Mouse (Mus musculus) embryonic facial prominence, embryonic 14.5 days (tissue): ENCODE results near the gene Pdss2. TPM values are rescaled to one million over a fixed set of nuclear protein-coding genes. Genes with fewer than 3 reads are reported as not detected.

Experiments used
- ATAC-seq: fragments of 200-750 bp; cut with Nextera tagmentation; 2 replicates; pipeline ENCODE4 v1.8.0; 2017; ENCODE audit warnings: low read depth, moderate number of reproducible peaks, moderate TSS enrichment
- DNase-seq: peaks from one replicate; pipeline ENCODE4 v3.0.0-alpha.2; 2015; ENCODE audit warnings: low spot score
- H3K27ac ChIP-seq: fragments of 300-500 bp; sonication (generic); replicated peaks from 2 replicates; pipeline ENCODE4 v1.5.1; 2014; ENCODE audit warnings: low read depth, mild to moderate bottlenecking, low read length, moderate library complexity
- H3K27me3 ChIP-seq: fragments of 300-500 bp; sonication (generic); replicated peaks from 2 replicates; pipeline ENCODE4 v1.6.1; 2014; ENCODE audit warnings: low read length; ENCODE audit not compliant: control insufficient read depth, insufficient read depth
- H3K36me3 ChIP-seq: fragments of 300-500 bp; sonication (generic); 2 replicates; pipeline ENCODE4 v1.6.1; 2014; ENCODE audit warnings: low read length, mixed read lengths; ENCODE audit not compliant: control insufficient read depth, insufficient read depth
- H3K4me1 ChIP-seq: fragments of 300-500 bp; sonication (generic); 2 replicates; pipeline ENCODE4 v1.6.1; 2014; ENCODE audit warnings: antibody characterized with exemption, low read length; ENCODE audit not compliant: control insufficient read depth, insufficient read depth
- H3K4me2 ChIP-seq: fragments of 300-500 bp; sonication (generic); 2 replicates; pipeline ENCODE4 v1.6.1; 2014; ENCODE audit warnings: low read depth, mild to moderate bottlenecking, low read length, moderate library complexity, mixed read lengths
- H3K4me3 ChIP-seq: fragments of 300-500 bp; sonication (generic); 2 replicates; pipeline ENCODE4 v1.5.1; 2014; ENCODE audit warnings: low read depth, mild to moderate bottlenecking, low read length
- H3K9ac ChIP-seq: fragments of 300-500 bp; sonication (generic); 2 replicates; pipeline ENCODE4 v1.6.1; 2014; ENCODE audit warnings: low read depth, mild to moderate bottlenecking, low read length, moderate library complexity, mixed read lengths
- H3K9me3 ChIP-seq: fragments of 300-500 bp; sonication (generic); 2 replicates; pipeline ENCODE4 v1.6.1; 2016; ENCODE audit warnings: low read length; ENCODE audit not compliant: control insufficient read depth
- WGBS: fragments of 180-500 bp; shearing (Covaris S2); extraction: QIAGEN DNeasy Blood & Tissue Kit; methylation state at CpG from one replicate; pipeline ENCODE4 v1.1.7; 2014; 5-methylcytosine and 5-hydroxymethylcytosine counted together
- polyA plus RNA-seq: library from polyadenylated mRNA; unstranded; fragments of >200 nt; fragmentation: Nextera tagmentation; extraction: Ambion mirVana; gene quantifications from 2 replicates; pipeline ENCODE4 v1.2.1, GENCODE M21; 2014

The Pdss2 gene
- 8.6 and 9.5 TPM in 2 replicates for polyA plus RNA-seq

- peak within 1 kb of the TSS; percentile 95 for H3K27ac ChIP-seq
- DNase-seq, result peak; percentile 99
- H3K4me2 ChIP-seq, result peak within 1 kb of the TSS; percentile 72
- no peaks in the 10 kb centered on the region for H3K36me3 ChIP-seq
- H3K9me3 ChIP-seq, result no peaks in the 10 kb centered on the region
- H3K4me3 ChIP-seq, result peak within 1 kb of the TSS; percentile 94
- peaks cover 4% of the 10 kb centered on the region; the same call in 1 of the 2 replicates for H3K4me1 ChIP-seq
- peak; percentile 98 for ATAC-seq
- no peaks in the 10 kb centered on the region for H3K27me3 ChIP-seq
- under 1% methylated on average over 40 of the region's 50 CpGs for WGBS
- peak within 1 kb of the TSS; percentile 87 for H3K9ac ChIP-seq
Measured at GRCm38 (mm10) chr10:43220910-43221625, at the start of gene Pdss2. Pdss2 (plus strand) TSS chr10:43221486.

- DNase-seq, result peak; percentile 63
- Histone ChIP-seq H3K27ac (peak overlapping the region; percentile 84), H3K36me3 (no peaks in the 10 kb centered on the region), H3K4me2 (peak overlapping the region; percentile 76), H3K4me1 (peaks cover 25% of the 10 kb centered on the region), H3K9me3 (no peaks in the 10 kb centered on the region), H3K4me3 (peak overlapping the region; percentile 85), H3K9ac (peak overlapping the region; percentile 87; the same call in 1 of the 2 replicates), H3K27me3 (peaks cover 4% of the 10 kb centered on the region; the same call in 1 of the 2 replicates)
- no peak for ATAC-seq
- 3% methylated on average over 7 of the region's 7 CpGs for WGBS
Measured at GRCm38 (mm10) chr10:43172066-43172465, 49.2 kb upstream of the Pdss2 start.

- peak overlapping the region; percentile 76 for H3K4me2 ChIP-seq
- 3% methylated on average over 8 of the region's 8 CpGs for WGBS
- peaks cover 4% of the 10 kb centered on the region; the same call in 1 of the 2 replicates for H3K27me3 ChIP-seq
- H3K36me3 ChIP-seq, result no peaks in the 10 kb centered on the region
- peak overlapping the region; percentile 85 for H3K4me3 ChIP-seq
- H3K4me1 ChIP-seq, result peaks cover 25% of the 10 kb centered on the region
- peak overlapping the region; percentile 84 for H3K27ac ChIP-seq
- ATAC-seq (no peak), DNase-seq (no peak)
- peak overlapping the region; percentile 87 for H3K9ac ChIP-seq
- no peaks in the 10 kb centered on the region for H3K9me3 ChIP-seq
Measured at GRCm38 (mm10) chr10:43172554-43172953, 48.7 kb upstream of the Pdss2 start.

GRCm38 (mm10) chr10:43173141-43173827 is 48.0 kb upstream of the Pdss2 start:
- Histone ChIP-seq H3K27me3 (peaks cover 4% of the 10 kb centered on the region; the same call in 1 of the 2 replicates), H3K27ac (peak overlapping the region; percentile 84), H3K9me3 (no peaks in the 10 kb centered on the region), H3K36me3 (no peaks in the 10 kb centered on the region), H3K4me2 (peak overlapping the region; percentile 76), H3K9ac (peak overlapping the region; percentile 87), H3K4me1 (peaks cover 25% of the 10 kb centered on the region), H3K4me3 (peak overlapping the region; percentile 85)
- DNase-seq, result peak; percentile 87
- 1% methylated on average over 43 of the region's 53 CpGs for WGBS
- peak; percentile 45 for ATAC-seq

DNA sequence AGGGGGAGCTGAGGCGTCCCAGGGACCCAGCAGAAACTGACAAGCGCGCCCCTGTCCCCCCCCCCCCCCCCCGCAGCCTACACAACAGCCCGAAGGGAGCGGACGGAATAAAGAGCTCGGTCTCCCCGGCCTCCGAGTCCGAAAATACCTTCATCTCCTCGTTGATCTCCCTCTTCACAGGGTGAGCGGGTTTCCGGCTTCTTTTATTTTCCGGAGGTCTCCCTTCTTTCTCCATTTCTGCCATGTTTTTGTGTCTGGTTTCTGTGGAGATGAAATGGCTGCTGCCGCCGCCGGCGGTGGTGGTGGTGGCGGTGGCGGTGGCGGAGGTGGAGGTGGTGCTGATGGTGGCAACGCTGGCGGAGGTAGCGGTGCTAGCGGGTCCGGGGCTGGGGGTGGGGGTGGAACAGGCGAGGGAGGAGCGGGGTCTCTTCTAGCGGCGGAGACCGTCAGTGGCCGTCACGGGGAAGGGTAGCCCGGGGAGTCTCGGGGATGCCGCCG is 47.4 kb upstream of the Pdss2 start:
- DNase-seq, result no peak
- peaks cover 4% of the 10 kb centered on the region; the same call in 1 of the 2 replicates for H3K27me3 ChIP-seq

DNA sequence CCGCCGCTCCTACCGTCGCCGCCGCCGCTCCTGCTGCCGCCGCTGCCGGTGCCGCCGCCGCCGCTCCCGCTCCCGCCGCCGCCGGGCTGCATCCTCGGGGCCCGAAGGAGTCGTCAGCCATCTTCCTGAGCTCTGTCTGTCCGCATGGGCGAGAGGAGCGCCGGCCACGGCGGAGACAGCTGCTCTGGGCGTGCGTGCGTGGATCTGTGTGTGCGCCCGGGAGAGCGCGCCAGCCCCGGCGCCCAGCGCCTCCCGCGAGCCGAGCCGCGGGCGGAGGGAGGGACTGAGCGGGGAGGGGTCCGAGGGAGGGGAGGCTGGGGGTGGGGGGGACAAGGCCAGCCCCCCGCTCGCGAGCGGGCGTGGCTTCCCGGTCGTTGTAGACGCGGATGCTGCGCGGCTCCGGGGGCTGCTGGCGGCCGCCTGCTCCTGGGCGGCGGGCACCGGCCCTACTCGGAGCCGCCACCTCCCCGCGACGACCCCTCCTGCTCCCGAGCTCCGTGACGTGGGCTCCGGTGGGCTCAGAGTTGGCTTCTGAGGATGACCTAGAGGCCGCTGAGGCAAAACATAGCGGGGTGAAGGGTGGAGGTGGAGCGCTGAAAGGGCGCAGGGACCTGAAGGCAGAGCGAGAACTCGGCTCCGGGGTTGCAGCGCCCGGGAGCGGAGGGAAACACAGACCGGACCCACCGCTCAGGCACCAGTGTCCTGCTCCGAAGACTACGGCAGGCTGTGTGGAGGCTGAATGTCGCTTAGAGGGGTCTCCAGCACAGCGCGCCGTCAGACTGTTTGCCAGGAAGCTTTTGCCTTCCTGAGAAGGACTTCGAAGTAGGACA is 46.7 kb upstream of the Pdss2 start, which contains the start of the genes Sobp and 9030612E09Rik:
Gene Sobp, minus strand, starts transcription at position 205 of the 830 bp plus-strand sequence.
Gene 9030612E09Rik, plus strand, starts transcription at position 379 of the 830 bp plus-strand sequence.
- DNase-seq, result peak; percentile 93

More for the DNA sequence above, 47.4 kb upstream of the Pdss2 start:
- H3K4me3 ChIP-seq, result peak overlapping the region; percentile 85
- H3K36me3 ChIP-seq, result no peaks in the 10 kb centered on the region
- H3K4me2 ChIP-seq, result peak overlapping the region; percentile 76
- H3K27ac ChIP-seq, result peak overlapping the region; percentile 84
- H3K9me3 ChIP-seq, result no peaks in the 10 kb centered on the region
- ATAC-seq, result peak; percentile 35; the same call in 1 of the 2 replicates
- WGBS, result 0% methylated on average over 27 of the region's 38 CpGs
- H3K4me1 ChIP-seq, result peaks cover 25% of the 10 kb centered on the region
- peak overlapping the region; percentile 87 for H3K9ac ChIP-seq

GRCm38 (mm10) chr10:43175156-43175601 is 46.1 kb upstream of the Pdss2 start:
- Histone ChIP-seq H3K9ac (peak overlapping the region; percentile 87), H3K27ac (peak overlapping the region; percentile 84), H3K27me3 (peaks cover 4% of the 10 kb centered on the region; the same call in 1 of the 2 replicates), H3K9me3 (no peaks in the 10 kb centered on the region), H3K4me2 (peak overlapping the region; percentile 76), H3K4me3 (peak overlapping the region; percentile 85), H3K4me1 (peaks cover 18% of the 10 kb centered on the region), H3K36me3 (no peaks in the 10 kb centered on the region)
- DNase-seq (no peak), ATAC-seq (0 out of 2 replicates have a peak, but pooled peaks have one; percentile 0)
- under 1% methylated on average over 17 of the region's 18 CpGs for whole genome bisulfite sequencing

More for the DNA sequence above, 46.7 kb upstream of the Pdss2 start, which contains the start of the genes Sobp and 9030612E09Rik:
- H3K9me3 ChIP-seq, result no peaks in the 10 kb centered on the region
- H3K4me3 ChIP-seq, result peak within 1 kb of the TSS; percentile 85
- H3K9ac ChIP-seq, result peak within 1 kb of the TSS; percentile 87
- H3K27ac ChIP-seq, result peak within 1 kb of the TSS; percentile 84
- under 1% methylated on average over 50 of the region's 91 CpGs for WGBS
- H3K4me2 ChIP-seq, result peak within 1 kb of the TSS; percentile 76
- peak; percentile 87 for ATAC-seq
- H3K27me3 ChIP-seq, result peaks cover 4% of the 10 kb centered on the region; the same call in 1 of the 2 replicates
- no peaks in the 10 kb centered on the region for H3K36me3 ChIP-seq
- peaks cover 21% of the 10 kb centered on the region for H3K4me1 ChIP-seq
